Mouse (Mus musculus) embryonic facial prominence, embryonic 13.5 days (tissue): ENCODE measurements around the gene Aoah. TPM values are rescaled to one million over a fixed set of nuclear protein-coding genes. Genes with fewer than 3 reads are reported as not detected.

Experiments used
- ATAC-seq: fragments of 200-750 bp; cut with Nextera tagmentation; 2 replicates; pipeline ENCODE4 v1.8.0; 2017; ENCODE audit warnings: low read depth; ENCODE audit not compliant: insufficient number of reproducible peaks, insufficient read depth, low FRiP score, low TSS enrichment
- H3K27ac ChIP-seq: fragments of 300-500 bp; sonication (generic); 2 replicates; pipeline ENCODE4 v1.5.1; 2015; ENCODE audit warnings: moderate library complexity, mild to moderate bottlenecking, inconsistent platforms
- H3K27me3 ChIP-seq: fragments of 300-500 bp; sonication (generic); 2 replicates; pipeline ENCODE4 v1.6.1; 2015; ENCODE audit warnings: mild to moderate bottlenecking, inconsistent platforms
- H3K36me3 ChIP-seq: fragments of 300-500 bp; sonication (generic); 2 replicates; pipeline ENCODE4 v1.6.1; 2015; ENCODE audit warnings: mild to moderate bottlenecking, inconsistent platforms
- H3K4me1 ChIP-seq: fragments of 300-500 bp; sonication (generic); 2 replicates; pipeline ENCODE4 v1.6.1; 2015; ENCODE audit warnings: inconsistent platforms
- H3K4me2 ChIP-seq: fragments of 300-500 bp; sonication (generic); 2 replicates; pipeline ENCODE4 v1.6.1; 2015; ENCODE audit warnings: moderate library complexity, mild to moderate bottlenecking, inconsistent platforms
- H3K4me3 ChIP-seq: fragments of 300-500 bp; sonication (generic); 2 replicates; pipeline ENCODE4 v1.5.1; 2015; ENCODE audit warnings: mild to moderate bottlenecking, inconsistent platforms
- H3K9ac ChIP-seq: fragments of 300-500 bp; sonication (generic); 2 replicates; pipeline ENCODE4 v1.6.1; 2015; ENCODE audit warnings: mild to moderate bottlenecking, inconsistent platforms
- H3K9me3 ChIP-seq: fragments of 300-500 bp; sonication (generic); 2 replicates; pipeline ENCODE4 v1.6.1; 2016; ENCODE audit warnings: inconsistent platforms
- WGBS: fragments of 180-500 bp; shearing (Covaris S2); methylation state at CpG from one replicate; pipeline ENCODE4 v1.1.7; 2015; ENCODE audit warnings: mixed read lengths; 5-methylcytosine and 5-hydroxymethylcytosine counted together
- polyA plus RNA-seq: library from polyadenylated mRNA; unstranded; fragments of >200 nt; fragmentation: Nextera tagmentation; extraction: Ambion mirVana; gene quantifications from 2 replicates; pipeline ENCODE4 v1.2.1, GENCODE M21; 2015

The Aoah gene
- 0.98 and 1.3 TPM in 2 replicates for polyA plus RNA-seq

- 57% methylated on average over 4 of the region's 4 CpGs for WGBS
- Histone ChIP-seq H3K36me3 (no peaks in the 10 kb centered on the region), H3K27ac (no peak within 1 kb of the TSS; the same call in 1 of the 2 replicates), H3K4me1 (no peaks in the 10 kb centered on the region), H3K4me3 (no peak within 1 kb of the TSS), H3K9me3 (no peaks in the 10 kb centered on the region), H3K9ac (no peak within 1 kb of the TSS), H3K4me2 (no peak within 1 kb of the TSS), H3K27me3 (no peaks in the 10 kb centered on the region)
- ATAC-seq = no peak
Measured at GRCm38 (mm10) chr13:20793901-20794300, at the start of gene Aoah. Aoah (plus strand) TSS chr13:20794113.

GRCm38 (mm10) chr13:20754843-20755242 lies 39.1 kb upstream of the Aoah start:
- no peaks in the 10 kb centered on the region for H3K27me3 ChIP-seq
- 64% methylated on average over 1 of the region's 1 CpGs for WGBS
- ATAC-seq = no peak
- no peaks in the 10 kb centered on the region for H3K4me1 ChIP-seq
- no peak overlapping the region for H3K9ac ChIP-seq
- H3K36me3 ChIP-seq = no peaks in the 10 kb centered on the region
- H3K9me3 ChIP-seq = no peaks in the 10 kb centered on the region
- no peak overlapping the region for H3K4me3 ChIP-seq
- no peak overlapping the region for H3K4me2 ChIP-seq
- H3K27ac ChIP-seq = no peak overlapping the region

- H3K27me3 ChIP-seq = no peaks in the 10 kb centered on the region
- no peak overlapping the region for H3K4me3 ChIP-seq
- H3K27ac ChIP-seq = no peak overlapping the region
- H3K4me1 ChIP-seq = no peaks in the 10 kb centered on the region
- no peaks in the 10 kb centered on the region for H3K36me3 ChIP-seq
- H3K9ac ChIP-seq = no peak overlapping the region
- WGBS = 80% methylated on average over 5 of the region's 5 CpGs
- H3K9me3 ChIP-seq = no peaks in the 10 kb centered on the region
- H3K4me2 ChIP-seq = no peak overlapping the region
- no peak for ATAC-seq
Measured at GRCm38 (mm10) chr13:20783648-20784047, 10.3 kb upstream of the Aoah start.

- ATAC-seq = no peak
Measured at GRCm38 (mm10) chr13:20784060-20784459, 9.9 kb upstream of the Aoah start.

GRCm38 (mm10) chr13:20785960-20786359 lies 8.0 kb upstream of the Aoah start:
- no peak for ATAC-seq
- H3K27me3 ChIP-seq = no peaks in the 10 kb centered on the region
- H3K27ac ChIP-seq = no peak overlapping the region
- H3K9ac ChIP-seq = no peak overlapping the region
- no peaks in the 10 kb centered on the region for H3K9me3 ChIP-seq
- H3K36me3 ChIP-seq = no peaks in the 10 kb centered on the region
- WGBS = 80% methylated on average over 7 of the region's 7 CpGs
- no peak overlapping the region for H3K4me2 ChIP-seq
- no peak overlapping the region for H3K4me3 ChIP-seq
- H3K4me1 ChIP-seq = no peaks in the 10 kb centered on the region

More at GRCm38 (mm10) chr13:20784060-20784459, 9.9 kb upstream of the Aoah start:
- Histone ChIP-seq H3K4me2 (no peak overlapping the region), H3K4me1 (no peaks in the 10 kb centered on the region), H3K4me3 (no peak overlapping the region), H3K27me3 (no peaks in the 10 kb centered on the region), H3K9ac (no peak overlapping the region), H3K9me3 (no peaks in the 10 kb centered on the region), H3K27ac (no peak overlapping the region), H3K36me3 (no peaks in the 10 kb centered on the region)
- 90% methylated on average over 6 of the region's 6 CpGs for WGBS

GRCm38 (mm10) chr13:20786825-20787245 lies 7.1 kb upstream of the Aoah start:
- H3K4me2 ChIP-seq = no peak overlapping the region
- no peak overlapping the region for H3K9ac ChIP-seq
- H3K4me1 ChIP-seq = no peaks in the 10 kb centered on the region
- no peak for ATAC-seq
- H3K9me3 ChIP-seq = no peaks in the 10 kb centered on the region
- no peaks in the 10 kb centered on the region for H3K36me3 ChIP-seq
- no peak overlapping the region for H3K27ac ChIP-seq
- H3K4me3 ChIP-seq = no peak overlapping the region
- WGBS = 82% methylated on average over 1 of the region's 1 CpGs
- H3K27me3 ChIP-seq = no peaks in the 10 kb centered on the region

GRCm38 (mm10) chr13:20787952-20788351 lies 6.0 kb upstream of the Aoah start:
- Histone ChIP-seq H3K27ac (no peak overlapping the region), H3K4me1 (no peaks in the 10 kb centered on the region), H3K9ac (no peak overlapping the region), H3K4me3 (no peak overlapping the region), H3K27me3 (no peaks in the 10 kb centered on the region), H3K4me2 (no peak overlapping the region), H3K36me3 (no peaks in the 10 kb centered on the region), H3K9me3 (no peaks in the 10 kb centered on the region)
- ATAC-seq = no peak
- 81% methylated on average over 4 of the region's 4 CpGs for WGBS

GRCm38 (mm10) chr13:20796651-20797050 lies 2.7 kb downstream of the Aoah start:
- H3K9me3 ChIP-seq = no peaks in the 10 kb centered on the region
- H3K36me3 ChIP-seq = no peaks in the 10 kb centered on the region
- no peak overlapping the region for H3K4me3 ChIP-seq
- ATAC-seq = no peak
- no peak overlapping the region for H3K4me2 ChIP-seq
- H3K9ac ChIP-seq = no peak overlapping the region
- no peaks in the 10 kb centered on the region for H3K4me1 ChIP-seq
- no peaks in the 10 kb centered on the region for H3K27me3 ChIP-seq
- 84% methylated on average over 3 of the region's 3 CpGs for WGBS
- no peak overlapping the region for H3K27ac ChIP-seq

- H3K36me3 ChIP-seq = no peaks in the 10 kb centered on the region
- 25% methylated on average over 2 of the region's 2 CpGs for WGBS
- no peaks in the 10 kb centered on the region for H3K27me3 ChIP-seq
- no peak overlapping the region for H3K9ac ChIP-seq
- no peak overlapping the region for H3K27ac ChIP-seq
- no peak overlapping the region for H3K4me2 ChIP-seq
- no peaks in the 10 kb centered on the region for H3K9me3 ChIP-seq
- H3K4me3 ChIP-seq = no peak overlapping the region
- no peak for ATAC-seq
- H3K4me1 ChIP-seq = no peaks in the 10 kb centered on the region
Measured at GRCm38 (mm10) chr13:20798536-20798935, 4.6 kb downstream of the Aoah start.

GRCm38 (mm10) chr13:20799772-20800171 lies 5.9 kb downstream of the Aoah start:
- H3K27me3 ChIP-seq = no peaks in the 10 kb centered on the region
- no peak overlapping the region for H3K4me2 ChIP-seq
- no peak for ATAC-seq
- H3K9ac ChIP-seq = no peak overlapping the region
- no peak overlapping the region for H3K27ac ChIP-seq
- H3K4me1 ChIP-seq = no peaks in the 10 kb centered on the region
- WGBS = 87% methylated on average over 3 of the region's 3 CpGs
- H3K4me3 ChIP-seq = no peak overlapping the region
- no peaks in the 10 kb centered on the region for H3K9me3 ChIP-seq
- H3K36me3 ChIP-seq = no peaks in the 10 kb centered on the region

- H3K9ac ChIP-seq = no peak overlapping the region
- 69% methylated on average over 3 of the region's 3 CpGs for WGBS
- no peak for ATAC-seq
Measured at GRCm38 (mm10) chr13:20800569-20800968, 6.7 kb downstream of the Aoah start.

GRCm38 (mm10) chr13:20811782-20812406 lies 18.0 kb downstream of the Aoah start:
- ATAC-seq = no peak
- Histone ChIP-seq H3K9me3 (no peaks in the 10 kb centered on the region), H3K36me3 (no peaks in the 10 kb centered on the region), H3K4me3 (no peak overlapping the region), H3K4me1 (no peaks in the 10 kb centered on the region), H3K27me3 (no peaks in the 10 kb centered on the region), H3K4me2 (no peak overlapping the region), H3K9ac (no peak overlapping the region), H3K27ac (no peak overlapping the region)
- 59% methylated on average over 3 of the region's 3 CpGs for WGBS

More at GRCm38 (mm10) chr13:20800569-20800968, 6.7 kb downstream of the Aoah start:
- Histone ChIP-seq H3K27me3 (no peaks in the 10 kb centered on the region), H3K4me1 (no peaks in the 10 kb centered on the region), H3K4me2 (no peak overlapping the region), H3K27ac (no peak overlapping the region), H3K36me3 (no peaks in the 10 kb centered on the region), H3K4me3 (no peak overlapping the region), H3K9me3 (no peaks in the 10 kb centered on the region)
